Mouse (Mus musculus) forebrain, embryonic 12.5 days (tissue): ENCODE data around the gene Dhrs13. TPM values are rescaled to one million over a fixed set of nuclear protein-coding genes. Genes with fewer than 3 reads are reported as not detected.

ENCODE experiments used
- ATAC-seq: fragments of 200-750 bp; cut with Nextera tagmentation; 2 replicates; pipeline ENCODE4 v1.8.0; 2017; ENCODE audit warnings: moderate TSS enrichment; ENCODE audit not compliant: low FRiP score
- H3K27ac ChIP-seq: fragments of 300-500 bp; sonication (generic); 2 replicates; pipeline ENCODE4 v1.5.1; 2016; ENCODE audit warnings: mild to moderate bottlenecking
- H3K27me3 ChIP-seq: fragments of 300-500 bp; sonication (generic); 2 replicates; pipeline ENCODE4 v1.6.1; 2016; ENCODE audit warnings: mild to moderate bottlenecking
- H3K36me3 ChIP-seq: fragments of 300-500 bp; sonication (generic); replicated peaks from 2 replicates; pipeline ENCODE4 v1.6.1; 2016; ENCODE audit warnings: mild to moderate bottlenecking
- H3K4me1 ChIP-seq: fragments of 300-500 bp; sonication (generic); 2 replicates; pipeline ENCODE4 v1.6.1; 2016
- H3K4me2 ChIP-seq: fragments of 300-500 bp; sonication (generic); 2 replicates; pipeline ENCODE4 v1.6.1; 2016; ENCODE audit warnings: mild to moderate bottlenecking, moderate library complexity
- H3K4me3 ChIP-seq: fragments of 300-500 bp; sonication (generic); replicated peaks from 2 replicates; pipeline ENCODE4 v1.5.1; 2016; ENCODE audit warnings: mild to moderate bottlenecking
- H3K9ac ChIP-seq: fragments of 300-500 bp; sonication (generic); 2 replicates; pipeline ENCODE4 v1.6.1; 2016; ENCODE audit warnings: mild to moderate bottlenecking
- H3K9me3 ChIP-seq: fragments of 300-500 bp; sonication (generic); 2 replicates; pipeline ENCODE4 v1.6.1; 2016
- WGBS: fragments of 180-500 bp; shearing (Covaris S2); methylation state at CpG from one replicate; pipeline ENCODE4 v1.1.7; 2016; 5-methylcytosine and 5-hydroxymethylcytosine counted together
- polyA plus RNA-seq: library from polyadenylated mRNA; unstranded; fragments of >200 nt; fragmentation: Nextera tagmentation; extraction: Ambion mirVana; gene quantifications from 2 replicates; pipeline ENCODE4 v1.2.1, GENCODE M21; 2016

Gene Dhrs13
- polyA plus RNA-seq, 1 experiment from 2014 or later, result 20.6 TPM

DNA sequence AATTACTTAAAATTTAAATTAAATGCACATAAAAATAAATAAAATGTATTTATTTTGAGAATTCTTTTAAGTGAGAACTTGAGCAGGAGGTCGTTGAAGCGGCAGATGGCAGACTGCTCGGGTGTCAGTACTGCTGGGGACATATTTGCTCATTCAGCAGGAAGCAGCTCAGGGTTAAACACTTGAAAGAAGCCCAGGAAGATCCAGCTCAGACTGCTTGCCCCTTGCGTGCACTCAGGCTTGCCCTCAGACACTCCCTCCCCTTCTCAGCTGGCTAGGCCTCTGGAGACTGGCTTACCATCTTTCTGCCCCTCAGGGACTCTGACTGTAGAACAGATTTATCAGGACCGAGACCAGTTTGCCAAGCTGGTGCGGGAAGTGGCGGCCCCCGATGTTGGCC lies 24.9 kb downstream of the Dhrs13 start:
- no peaks in the 10 kb centered on the region for H3K27me3 ChIP-seq
- H3K4me2 ChIP-seq, result no peak overlapping the region
- no peak for ATAC-seq
- H3K9ac ChIP-seq, result no peak overlapping the region
- WGBS, result 86% methylated on average over 8 of the region's 8 CpGs
- H3K27ac ChIP-seq, result no peak overlapping the region
- H3K36me3 ChIP-seq, result peaks cover 76% of the 10 kb centered on the region
- peaks cover 2% of the 10 kb centered on the region; the same call in 1 of the 2 replicates for H3K4me1 ChIP-seq
- H3K9me3 ChIP-seq, result no peaks in the 10 kb centered on the region
- no peak overlapping the region for H3K4me3 ChIP-seq

DNA sequence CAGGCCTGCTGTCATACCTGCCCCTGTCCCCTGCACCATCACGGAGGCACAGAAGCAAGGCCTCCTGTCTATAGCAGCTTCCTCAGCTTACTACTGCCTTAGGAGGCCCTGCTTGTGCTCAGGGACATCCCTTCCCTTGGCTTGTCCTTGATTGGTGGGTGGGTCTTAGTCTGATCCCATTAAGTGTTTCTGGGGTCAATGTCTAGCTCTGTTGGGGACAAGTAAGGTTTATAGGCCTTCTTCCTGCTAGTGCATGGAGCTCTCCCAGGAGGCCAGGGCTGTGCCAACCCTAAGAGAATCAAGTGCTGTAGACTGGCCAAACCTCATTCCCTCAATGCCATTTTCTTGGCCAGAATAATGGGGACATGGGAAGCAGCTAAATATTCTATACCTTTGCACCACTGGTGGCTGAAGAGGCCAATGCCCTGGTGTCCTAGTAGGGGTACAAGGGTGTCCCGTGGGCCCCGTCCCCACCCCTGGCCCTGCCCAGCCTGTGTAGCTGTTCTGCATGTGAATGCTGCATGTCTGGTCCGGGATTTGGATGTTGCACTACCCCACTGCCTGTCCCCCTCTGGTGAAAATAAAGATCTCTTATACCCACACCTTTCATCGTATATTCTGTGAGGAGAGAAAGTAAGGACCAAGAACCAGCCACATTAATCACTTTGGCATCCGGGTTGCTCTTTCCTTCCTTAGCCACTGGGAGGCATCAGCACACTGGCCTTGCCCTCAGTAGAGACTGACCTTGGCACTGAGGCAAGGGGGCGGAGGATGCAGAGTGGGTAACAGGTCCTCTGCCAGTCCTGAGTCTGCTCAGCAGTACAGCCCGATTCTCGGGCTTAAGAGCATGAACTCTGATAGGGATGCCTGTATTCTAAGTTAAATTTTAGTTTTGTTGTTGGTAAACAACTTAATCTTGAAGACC lies 28.0 kb downstream of the Dhrs13 start:
- Histone ChIP-seq H3K36me3 (peaks cover 47% of the 10 kb centered on the region), H3K27me3 (no peaks in the 10 kb centered on the region), H3K4me3 (no peak overlapping the region), H3K4me1 (peaks cover 5% of the 10 kb centered on the region; the same call in 1 of the 2 replicates), H3K9ac (no peak overlapping the region), H3K4me2 (no peak overlapping the region), H3K9me3 (no peaks in the 10 kb centered on the region), H3K27ac (no peak overlapping the region)
- ATAC-seq, result no peak
- WGBS, result 67% methylated on average over 9 of the region's 9 CpGs

DNA sequence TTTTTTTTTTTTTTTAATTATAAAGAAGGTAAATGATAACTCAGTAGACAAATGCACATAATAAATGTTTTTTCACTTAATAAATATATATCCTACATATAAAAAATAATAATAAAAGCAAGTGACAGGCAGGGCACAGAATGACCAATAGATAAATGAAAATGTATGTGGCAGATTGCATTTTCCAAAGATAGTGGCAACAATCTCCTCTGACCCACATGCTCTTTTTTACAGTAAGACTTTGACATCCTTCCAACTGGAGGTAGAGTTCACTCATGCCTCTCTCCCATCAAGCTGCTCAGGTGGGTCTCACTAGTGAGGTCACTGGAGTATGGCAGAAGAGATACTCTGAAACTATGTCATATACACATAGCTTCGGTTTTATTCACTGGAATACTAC lies 30.5 kb downstream of the Dhrs13 start:
- no peak overlapping the region for H3K9ac ChIP-seq
- peaks cover 5% of the 10 kb centered on the region; the same call in 1 of the 2 replicates for H3K27me3 ChIP-seq
- WGBS, result 86% methylated on average over 1 of the region's 1 CpGs
- peaks cover 24% of the 10 kb centered on the region for H3K36me3 ChIP-seq
- H3K4me2 ChIP-seq, result no peak overlapping the region
- H3K4me3 ChIP-seq, result no peak overlapping the region
- no peak for ATAC-seq
- no peak overlapping the region for H3K27ac ChIP-seq
- no peaks in the 10 kb centered on the region for H3K9me3 ChIP-seq
- peaks cover 5% of the 10 kb centered on the region; the same call in 1 of the 2 replicates for H3K4me1 ChIP-seq

DNA sequence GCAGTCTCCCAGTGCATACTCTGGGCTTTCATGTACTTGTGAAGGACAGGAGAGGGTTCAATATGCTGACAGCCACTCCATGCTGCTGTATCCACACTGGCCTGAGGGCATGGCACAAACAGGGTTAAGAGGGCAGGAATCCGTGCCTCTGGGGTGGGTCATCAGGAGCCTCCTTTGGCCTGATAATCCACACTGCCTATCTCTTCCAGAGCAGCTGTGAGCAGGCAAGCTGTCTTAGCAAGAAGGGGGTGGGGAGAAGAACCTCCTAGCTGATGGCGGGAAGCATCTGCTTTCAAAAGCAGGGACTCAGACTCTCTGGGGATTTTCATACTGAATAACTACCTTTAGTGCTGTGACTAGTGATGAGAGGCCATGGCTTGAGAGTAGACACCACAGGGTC lies 33.8 kb downstream of the Dhrs13 start:
- H3K4me3 ChIP-seq, result no peak overlapping the region
- H3K27me3 ChIP-seq, result peaks cover 5% of the 10 kb centered on the region; the same call in 1 of the 2 replicates
- no peak overlapping the region for H3K27ac ChIP-seq
- H3K9me3 ChIP-seq, result no peaks in the 10 kb centered on the region
- no peak overlapping the region for H3K9ac ChIP-seq
- no peak overlapping the region for H3K4me2 ChIP-seq
- no peak for ATAC-seq
- peaks cover 5% of the 10 kb centered on the region; the same call in 1 of the 2 replicates for H3K4me1 ChIP-seq
- H3K36me3 ChIP-seq, result no peaks in the 10 kb centered on the region
- WGBS, result 44% methylated on average over 2 of the region's 2 CpGs

DNA sequence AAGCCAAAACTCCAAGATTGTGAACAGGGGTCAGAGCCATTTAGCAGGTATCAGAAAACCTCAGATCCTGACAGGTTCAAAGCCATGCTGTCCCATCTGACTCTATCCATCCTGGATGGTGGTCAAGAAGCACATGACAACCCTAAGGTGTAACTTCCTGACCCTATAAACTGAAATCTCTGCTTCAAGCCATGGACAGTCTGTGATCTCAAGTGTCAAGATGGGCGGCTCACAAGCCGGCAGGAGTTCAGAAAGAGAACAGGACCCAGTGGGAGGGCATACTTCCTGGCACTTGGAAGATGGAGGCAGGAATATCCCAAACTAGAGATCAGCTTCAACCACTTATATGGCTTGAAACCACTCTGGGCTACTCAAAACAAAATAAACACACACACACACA lies 34.6 kb downstream of the Dhrs13 start:
- H3K4me2 ChIP-seq, result no peak overlapping the region
- no peak overlapping the region for H3K9ac ChIP-seq
- WGBS, result 77% methylated on average over 2 of the region's 2 CpGs
- peaks cover 2% of the 10 kb centered on the region; the same call in 1 of the 2 replicates for H3K36me3 ChIP-seq
- no peaks in the 10 kb centered on the region for H3K9me3 ChIP-seq
- peaks cover 5% of the 10 kb centered on the region; the same call in 1 of the 2 replicates for H3K4me1 ChIP-seq
- peaks cover 5% of the 10 kb centered on the region; the same call in 1 of the 2 replicates for H3K27me3 ChIP-seq
- H3K27ac ChIP-seq, result no peak overlapping the region
- H3K4me3 ChIP-seq, result no peak overlapping the region
- no peak for ATAC-seq

DNA sequence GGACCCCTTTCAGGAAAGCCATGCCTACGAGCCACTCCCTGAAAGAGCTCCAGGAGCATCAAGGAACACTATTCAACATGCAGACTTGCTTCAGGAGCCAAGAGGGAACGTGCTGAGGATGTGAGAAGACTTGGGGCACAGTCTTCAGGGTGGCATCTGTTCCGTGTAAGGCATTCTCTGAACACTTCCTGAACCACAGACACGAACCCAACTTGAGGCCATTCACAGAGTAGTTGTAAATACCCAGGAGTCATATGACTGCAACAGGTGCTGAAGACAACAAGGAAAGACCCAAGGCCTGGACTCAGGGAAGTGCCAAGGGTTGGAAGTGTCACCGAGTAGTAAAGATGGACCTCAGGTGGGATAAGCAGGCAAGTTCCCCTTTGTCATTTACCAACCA lies 35.5 kb downstream of the Dhrs13 start:
- H3K27ac ChIP-seq, result no peak overlapping the region
- H3K9ac ChIP-seq, result no peak overlapping the region
- H3K4me1 ChIP-seq, result no peaks in the 10 kb centered on the region
- no peaks in the 10 kb centered on the region for H3K9me3 ChIP-seq
- H3K36me3 ChIP-seq, result peaks cover 11% of the 10 kb centered on the region
- 76% methylated on average over 5 of the region's 5 CpGs for WGBS
- no peak for ATAC-seq
- no peak overlapping the region for H3K4me3 ChIP-seq
- no peak overlapping the region for H3K4me2 ChIP-seq
- H3K27me3 ChIP-seq, result peaks cover 5% of the 10 kb centered on the region; the same call in 1 of the 2 replicates

DNA sequence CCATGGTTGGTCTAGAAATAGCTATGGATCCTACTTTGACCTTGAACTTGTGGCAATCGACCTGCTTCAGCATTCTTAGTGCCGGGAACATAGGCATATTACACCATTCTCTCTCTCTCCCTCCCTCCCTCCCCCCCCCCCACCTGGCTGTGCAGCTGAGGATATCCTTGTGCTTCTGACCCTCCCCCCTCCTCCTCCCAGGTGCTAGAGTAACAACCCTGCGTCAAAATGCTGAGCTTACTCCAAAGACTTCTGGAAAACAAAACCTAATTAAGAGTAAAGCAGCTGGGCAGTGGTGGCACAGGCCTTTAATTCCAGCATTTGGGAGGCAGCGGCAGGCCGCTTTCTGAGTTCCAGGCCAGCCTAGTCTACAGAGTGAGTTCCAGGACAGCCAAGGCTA lies 37.0 kb downstream of the Dhrs13 start:
- Histone ChIP-seq H3K4me1 (no peaks in the 10 kb centered on the region), H3K9me3 (no peaks in the 10 kb centered on the region), H3K27me3 (peaks cover 5% of the 10 kb centered on the region; the same call in 1 of the 2 replicates), H3K27ac (no peak overlapping the region), H3K36me3 (peaks cover 25% of the 10 kb centered on the region), H3K9ac (no peak overlapping the region), H3K4me3 (no peak overlapping the region), H3K4me2 (no peak overlapping the region)
- ATAC-seq, result no peak
- WGBS, result 88% methylated on average over 5 of the region's 5 CpGs

DNA sequence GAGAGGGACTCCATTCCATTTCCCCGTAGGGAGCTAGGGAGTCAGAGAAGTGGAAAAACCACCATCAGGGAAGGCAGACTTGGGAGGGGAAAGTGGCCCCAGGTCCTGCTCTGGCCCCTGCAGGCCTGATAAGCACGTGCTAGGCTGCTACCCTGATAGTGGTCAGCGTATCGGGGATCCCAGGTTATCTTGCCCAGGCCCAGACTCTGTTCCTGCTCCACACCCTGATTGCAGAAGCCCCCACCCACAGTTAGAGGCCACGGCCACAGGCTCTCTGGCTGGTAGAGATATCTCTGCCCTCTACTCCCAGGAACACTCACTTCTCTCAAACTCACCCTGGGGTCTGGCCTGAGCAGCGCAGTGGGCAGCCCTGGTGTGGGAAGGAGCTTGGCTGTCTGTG lies 37.6 kb downstream of the Dhrs13 start:
- H3K27ac ChIP-seq, result no peak overlapping the region

DNA sequence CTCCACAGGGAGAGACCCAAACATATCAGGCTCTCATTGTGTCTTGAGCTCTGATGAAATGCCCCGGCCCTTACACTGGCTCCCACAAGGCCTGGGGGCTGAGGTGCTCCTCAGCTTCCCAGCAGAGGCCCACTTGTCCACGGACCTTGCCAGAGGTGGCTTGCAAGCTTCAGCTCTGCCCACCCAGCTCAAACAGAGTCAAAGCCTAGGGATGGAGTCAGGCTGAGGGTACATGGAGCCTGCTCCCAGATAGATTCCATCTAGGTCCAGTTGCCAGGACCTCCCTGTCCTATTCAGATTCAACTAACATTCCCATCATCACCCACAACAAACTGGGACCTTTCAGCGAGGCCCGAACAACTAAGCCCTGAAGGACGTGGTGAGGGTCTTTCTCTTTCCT lies 39.9 kb downstream of the Dhrs13 start:
- no peak for ATAC-seq
- WGBS, result 86% methylated on average over 5 of the region's 5 CpGs
- Histone ChIP-seq H3K9ac (no peak overlapping the region), H3K4me3 (no peak overlapping the region), H3K36me3 (peaks cover 51% of the 10 kb centered on the region), H3K27ac (no peak overlapping the region), H3K27me3 (no peaks in the 10 kb centered on the region), H3K9me3 (no peaks in the 10 kb centered on the region), H3K4me1 (no peaks in the 10 kb centered on the region), H3K4me2 (no peak overlapping the region)

More for the DNA sequence above, 37.6 kb downstream of the Dhrs13 start:
- WGBS, result 83% methylated on average over 6 of the region's 6 CpGs
- H3K9me3 ChIP-seq, result no peaks in the 10 kb centered on the region
- H3K27me3 ChIP-seq, result peaks cover 5% of the 10 kb centered on the region; the same call in 1 of the 2 replicates
- H3K4me3 ChIP-seq, result no peak overlapping the region
- no peaks in the 10 kb centered on the region for H3K4me1 ChIP-seq
- no peak overlapping the region for H3K9ac ChIP-seq
- no peak overlapping the region for H3K4me2 ChIP-seq
- peaks cover 30% of the 10 kb centered on the region for H3K36me3 ChIP-seq
- ATAC-seq, result no peak

DNA sequence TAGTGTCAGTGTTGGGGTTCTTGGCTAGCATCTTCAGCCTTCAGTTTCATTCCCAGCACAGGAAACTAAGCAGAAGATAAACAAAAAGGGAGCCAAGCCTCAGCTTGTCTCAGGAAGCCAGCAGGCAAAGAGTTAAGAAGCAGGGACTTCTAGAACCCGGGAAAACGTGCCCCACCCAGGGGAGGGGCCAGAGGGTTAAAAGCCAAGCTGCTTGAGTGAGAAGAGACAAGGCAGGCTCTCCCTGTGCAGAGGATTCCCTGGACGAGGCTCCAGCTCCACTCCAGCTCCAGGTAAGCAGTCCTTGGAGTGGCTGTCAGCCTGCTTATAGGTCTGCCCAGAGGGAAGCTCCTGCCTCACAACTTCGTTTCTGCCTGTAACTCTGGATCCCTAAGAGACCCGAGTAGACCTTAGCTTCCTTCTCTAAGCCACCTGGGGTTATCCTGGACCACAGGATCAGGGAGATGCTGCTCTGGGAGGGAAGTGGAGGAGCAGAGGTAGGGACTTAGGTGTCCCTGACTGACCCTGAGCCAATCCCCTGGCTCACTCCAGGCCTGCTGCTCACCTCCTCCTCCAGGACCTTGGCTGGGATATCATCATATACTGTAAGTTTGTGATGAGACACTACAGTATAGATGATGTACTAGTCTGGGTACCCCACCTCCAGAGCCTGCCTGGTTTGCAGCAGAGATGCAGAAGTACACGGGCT lies 40.5 kb downstream of the Dhrs13 start:
- Histone ChIP-seq H3K4me1 (no peaks in the 10 kb centered on the region), H3K4me2 (no peak overlapping the region), H3K9me3 (no peaks in the 10 kb centered on the region), H3K27ac (no peak overlapping the region), H3K4me3 (no peak overlapping the region), H3K9ac (no peak overlapping the region), H3K36me3 (peaks cover 57% of the 10 kb centered on the region), H3K27me3 (no peaks in the 10 kb centered on the region)
- ATAC-seq, result no peak
- 32% methylated on average over 6 of the region's 6 CpGs for WGBS

DNA sequence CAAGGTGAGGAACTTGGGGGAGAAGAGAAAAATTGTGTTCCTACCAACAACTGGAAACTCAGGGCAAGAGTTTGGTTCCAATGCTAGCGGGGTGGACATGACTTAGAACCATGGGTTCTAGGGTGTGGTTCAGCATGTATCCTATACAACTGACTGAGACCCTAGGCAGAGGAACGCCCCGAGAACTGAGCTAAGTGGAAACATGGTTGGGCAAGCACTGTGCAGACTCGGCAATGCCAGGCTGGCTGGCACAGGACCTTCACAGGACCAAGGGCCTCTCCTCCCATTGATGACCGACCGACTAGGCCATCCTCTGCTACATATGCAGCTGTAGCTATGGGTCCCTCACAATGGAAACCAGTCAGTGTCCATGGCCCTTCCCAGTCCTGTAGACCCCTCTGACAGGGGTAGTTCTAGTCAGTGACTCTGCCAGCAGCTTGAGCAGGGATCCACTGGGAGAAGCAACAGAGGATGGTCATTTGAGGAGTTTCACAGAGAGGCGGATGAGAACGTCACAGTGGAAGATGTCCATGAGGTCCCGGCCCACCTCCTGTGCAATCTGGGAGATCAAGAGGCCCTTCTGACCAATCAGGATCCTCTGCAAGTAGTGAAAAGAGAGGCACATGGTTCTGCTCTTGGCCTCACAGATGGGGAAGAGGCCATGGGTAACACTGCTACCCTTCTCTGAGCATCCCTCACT lies 41.6 kb downstream of the Dhrs13 start:
- WGBS, result 91% methylated on average over 9 of the region's 9 CpGs
- Histone ChIP-seq H3K27ac (no peak overlapping the region), H3K36me3 (peaks cover 62% of the 10 kb centered on the region), H3K9me3 (no peaks in the 10 kb centered on the region), H3K4me3 (no peak overlapping the region), H3K27me3 (no peaks in the 10 kb centered on the region), H3K4me2 (no peak overlapping the region), H3K9ac (no peak overlapping the region), H3K4me1 (no peaks in the 10 kb centered on the region)
- no peak for ATAC-seq

DNA sequence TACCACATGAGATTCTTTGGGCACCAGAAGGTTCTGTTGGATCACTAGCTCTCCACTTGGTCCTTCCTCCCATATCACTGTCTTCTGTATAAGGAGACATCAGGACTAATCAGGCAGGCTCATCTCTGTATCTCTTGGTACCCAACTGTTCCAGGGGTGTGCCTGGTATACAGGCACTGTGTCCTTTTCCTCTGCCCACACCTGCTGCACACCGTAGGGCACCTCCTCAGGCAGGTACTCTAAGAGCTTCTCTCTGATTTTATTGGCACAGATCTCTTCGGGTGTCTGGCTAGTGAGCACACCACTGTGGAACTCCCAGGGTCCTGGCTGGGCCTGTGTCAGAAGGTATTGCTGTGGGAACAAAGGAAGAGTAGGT lies 42.2 kb downstream of the Dhrs13 start:
- no peak for ATAC-seq
- no peak overlapping the region for H3K9ac ChIP-seq
- 92% methylated on average over 2 of the region's 2 CpGs for WGBS
- H3K4me3 ChIP-seq, result no peak overlapping the region
- H3K9me3 ChIP-seq, result no peaks in the 10 kb centered on the region
- peaks cover 62% of the 10 kb centered on the region for H3K36me3 ChIP-seq
- no peaks in the 10 kb centered on the region for H3K27me3 ChIP-seq
- H3K4me1 ChIP-seq, result peaks cover 4% of the 10 kb centered on the region
- no peak overlapping the region for H3K27ac ChIP-seq
- no peak overlapping the region for H3K4me2 ChIP-seq
